Mouse (Mus musculus) gastrocnemius, postnatal 25 days (tissue): ENCODE measurements around the gene Slco1a6. TPM values are rescaled to one million over a fixed set of nuclear protein-coding genes. Genes with fewer than 3 reads are reported as not detected.
"Not testable (repeated sequence)": the region's sequence is repeated elsewhere in the genome, so short reads cannot be mapped to it uniquely, and the experiment has no call there.

ENCODE experiments used
- DNase-seq: peaks from one replicate; pipeline ENCODE4 v3.0.0; 2022
- long read RNA-seq, 2 experiments: library from polyadenylated mRNA; stranded (forward); transcript quantifications; one replicate each; pipeline ENCODE4 v2.0.0; 2021
- total RNA-seq, 2 experiments: library from RNA; stranded (reverse); gene quantifications; 1 replicate in 1 of 2; 2 replicates in 1 of 2; pipeline ENCODE4 v1.2.3; 2021

Gene Slco1a6
- total RNA-seq: not detected
- long read RNA-seq, experiment 1: 0 reads
- long read RNA-seq, experiment 2: 0 reads

- DNase-seq: no peak
These were observed at the start of gene Slco1a6 for GRCm38 (mm10) chr6:142208421-142208820. Gene Slco1a6 (minus strand): TSS chr6:142208521.

- not testable (repeated sequence) for DNase-seq
These were observed 42.5 kb upstream of the Slco1a6 start for GRCm38 (mm10) chr6:142250738-142251307.

- DNase-seq: no peak
These were observed 36.7 kb upstream of the Slco1a6 start for GRCm38 (mm10) chr6:142245065-142245464.

GRCm38 (mm10) chr6:142239468-142239867, 31.1 kb upstream of the Slco1a6 start:
- DNase-seq: no peak

- no peak for DNase-seq
These were observed 11.8 kb upstream of the Slco1a6 start for GRCm38 (mm10) chr6:142220138-142220537.

GRCm38 (mm10) chr6:142211821-142212220, 3.5 kb upstream of the Slco1a6 start:
- DNase-seq: no peak

GRCm38 (mm10) chr6:142209749-142210148, 1.4 kb upstream of the Slco1a6 start:
- no peak for DNase-seq

GRCm38 (mm10) chr6:142200524-142200923, 7.8 kb downstream of the Slco1a6 start:
- DNase-seq: no peak

- DNase-seq: no peak
These were observed 14.1 kb downstream of the Slco1a6 start for GRCm38 (mm10) chr6:142194245-142194644.

GRCm38 (mm10) chr6:142191962-142192361, 16.4 kb downstream of the Slco1a6 start:
- DNase-seq: no peak

- DNase-seq: no peak
These were observed 20.9 kb downstream of the Slco1a6 start for GRCm38 (mm10) chr6:142187426-142187825.

GRCm38 (mm10) chr6:142185868-142186415, 22.4 kb downstream of the Slco1a6 start:
- DNase-seq: no peak

- no peak for DNase-seq
These were observed 44.9 kb downstream of the Slco1a6 start for GRCm38 (mm10) chr6:142163406-142163805.

GRCm38 (mm10) chr6:142161171-142161570, 47.1 kb downstream of the Slco1a6 start:
- no peak for DNase-seq

GRCm38 (mm10) chr6:142154081-142154480, 54.2 kb downstream of the Slco1a6 start:
- not testable (repeated sequence) for DNase-seq

- DNase-seq: no peak
These were observed 60.0 kb downstream of the Slco1a6 start for GRCm38 (mm10) chr6:142148371-142148770.

- DNase-seq: no peak
These were observed 96.5 kb downstream of the Slco1a6 start for GRCm38 (mm10) chr6:142111667-142112305.

GRCm38 (mm10) chr6:142091126-142091525, 117.2 kb downstream of the Slco1a6 start:
- no peak for DNase-seq

- DNase-seq: not testable (repeated sequence)
These were observed 150.0 kb downstream of the Slco1a6 start for GRCm38 (mm10) chr6:142058281-142058680.

- DNase-seq: no peak
These were observed 160.6 kb downstream of the Slco1a6 start for GRCm38 (mm10) chr6:142047689-142048088.

GRCm38 (mm10) chr6:142045746-142046145, 162.6 kb downstream of the Slco1a6 start:
- DNase-seq: no peak

- DNase-seq: no peak
These were observed 166.4 kb downstream of the Slco1a6 start for GRCm38 (mm10) chr6:142041896-142042295.

- DNase-seq: no peak
These were observed 167.8 kb downstream of the Slco1a6 start for GRCm38 (mm10) chr6:142040306-142041175.
